Mouse (Mus musculus): ENCODE measurements around the gene Pira2.
"Not testable (repeated sequence)": the region's sequence is repeated elsewhere in the genome, so short reads cannot be mapped to it uniquely, and the experiment has no call there.

Pira2 gene

GRCm38 (mm10) chr7:3844951-3845350 lies at the start of gene Pira2:
Pira2 (minus strand) TSS chr7:3845051.
- DNase-seq (ENCODE audit: low read depth, low spot score), result not testable (repeated sequence)

DNA sequence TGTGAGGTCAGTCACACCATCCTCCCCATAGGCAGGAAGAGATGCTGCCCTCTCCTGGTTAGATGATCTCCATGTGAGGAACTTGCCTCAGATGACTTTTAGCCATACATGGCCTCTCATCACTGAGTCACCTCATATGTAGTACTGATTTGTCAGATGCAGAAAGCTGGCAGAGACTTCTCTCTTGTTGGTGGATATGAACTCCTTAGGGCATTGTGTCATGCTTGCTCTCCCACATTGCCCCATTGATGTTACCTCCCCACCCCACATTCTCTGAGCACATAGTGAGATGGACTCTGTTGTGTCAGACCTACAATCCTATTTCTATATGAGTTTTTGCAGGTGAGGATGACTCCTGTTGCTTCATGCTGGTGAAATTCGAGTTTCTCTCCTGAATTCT lies 30.2 kb upstream of the Pira2 start:
- not testable (repeated sequence) for DNase-seq (ENCODE audit: low read depth, low spot score)

- DNase-seq (ENCODE audit: low read depth, low spot score), result not testable (repeated sequence)
Measured at GRCm38 (mm10) chr7:3837854-3838253, 7.0 kb downstream of the Pira2 start.

DNA sequence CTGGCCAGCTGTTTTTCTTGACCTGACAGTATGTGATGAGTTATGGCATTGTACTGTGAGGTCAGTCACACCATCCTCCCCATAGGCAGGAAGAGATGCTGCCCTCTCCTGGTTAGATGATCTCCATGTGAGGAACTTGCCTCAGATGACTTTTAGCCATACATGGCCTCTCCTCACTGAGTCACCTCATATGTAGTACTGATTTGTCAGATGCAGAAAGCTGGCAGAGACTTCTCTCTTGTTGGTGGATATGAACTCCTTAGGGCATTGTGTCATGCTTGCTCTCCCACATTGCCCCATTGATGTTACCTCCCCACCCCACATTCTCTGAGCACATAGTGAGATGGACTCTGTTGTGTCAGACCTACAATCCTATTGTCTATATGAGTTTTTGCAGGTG lies 14.2 kb downstream of the Pira2 start:
- not testable (repeated sequence) for DNase-seq (ENCODE audit: low read depth, low spot score)

GRCm38 (mm10) chr7:3825599-3825998 lies 19.3 kb downstream of the Pira2 start, which contains the start of gene Gm15448:
Gm15448 (minus strand) TSS chr7:3825687.
- DNase-seq (ENCODE audit: low read depth, low spot score), result not testable (repeated sequence)

DNA sequence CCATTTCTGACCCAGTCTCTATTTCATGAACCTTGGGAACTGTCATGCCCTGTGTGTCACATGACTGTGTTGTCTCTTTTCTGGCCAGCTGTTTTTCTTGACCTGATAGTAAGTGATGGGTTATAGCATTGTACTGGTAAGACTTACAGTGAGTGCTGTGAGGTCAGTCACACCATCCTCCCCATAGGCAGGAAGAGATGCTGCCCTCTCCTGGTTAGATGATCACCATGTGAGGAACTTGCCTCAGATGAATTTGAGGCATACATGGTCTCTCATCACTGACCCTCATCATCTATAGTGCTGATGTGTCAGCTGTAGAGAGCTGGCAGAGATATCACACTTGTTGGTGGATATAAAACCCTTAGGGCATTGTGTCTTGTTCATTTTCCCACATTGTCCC lies 32.9 kb downstream of the Pira2 start:
- not testable (repeated sequence) for DNase-seq (ENCODE audit: low read depth, low spot score)

DNA sequence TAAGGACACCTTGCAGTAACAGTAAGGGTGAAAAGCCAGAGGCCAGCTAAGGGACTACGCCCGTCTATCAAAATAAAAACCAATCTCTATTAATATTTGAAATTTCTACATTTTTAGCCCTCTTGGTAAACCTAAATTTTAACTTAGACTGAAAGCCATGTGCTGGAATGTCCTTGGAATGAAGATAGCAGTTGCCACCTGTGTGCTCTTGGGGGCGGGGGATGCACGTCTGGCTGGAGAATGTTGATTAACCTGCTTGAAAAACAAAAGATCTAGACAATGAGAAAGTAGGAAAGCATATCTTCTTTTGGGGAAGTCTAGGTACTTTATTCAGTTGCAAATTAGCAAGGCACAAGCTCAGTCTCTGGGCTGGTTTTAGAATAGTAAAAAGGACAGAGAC lies 41.9 kb downstream of the Pira2 start:
- DNase-seq (ENCODE audit: low read depth, low spot score), result not testable (repeated sequence)

DNA sequence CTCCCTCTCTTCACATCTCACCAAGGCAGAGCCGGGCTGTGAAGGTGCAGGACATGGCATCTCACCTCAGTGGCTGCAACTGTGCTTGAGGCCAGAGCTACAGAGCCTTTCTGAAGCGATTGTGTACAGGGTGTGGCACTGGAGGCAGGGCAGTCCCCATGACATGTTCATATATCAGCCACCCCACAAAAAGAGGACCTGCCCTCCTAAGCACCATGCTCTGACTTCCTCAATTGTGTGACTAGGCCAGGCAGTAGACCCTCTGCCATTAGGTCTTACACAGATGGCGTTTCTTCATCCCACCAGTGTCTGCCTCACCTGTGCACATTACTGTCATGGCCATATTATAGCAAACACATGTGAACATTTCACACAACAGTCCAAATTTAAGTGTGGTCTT lies 44.9 kb downstream of the Pira2 start:
- not testable (repeated sequence) for DNase-seq (ENCODE audit: low read depth, low spot score)

DNA sequence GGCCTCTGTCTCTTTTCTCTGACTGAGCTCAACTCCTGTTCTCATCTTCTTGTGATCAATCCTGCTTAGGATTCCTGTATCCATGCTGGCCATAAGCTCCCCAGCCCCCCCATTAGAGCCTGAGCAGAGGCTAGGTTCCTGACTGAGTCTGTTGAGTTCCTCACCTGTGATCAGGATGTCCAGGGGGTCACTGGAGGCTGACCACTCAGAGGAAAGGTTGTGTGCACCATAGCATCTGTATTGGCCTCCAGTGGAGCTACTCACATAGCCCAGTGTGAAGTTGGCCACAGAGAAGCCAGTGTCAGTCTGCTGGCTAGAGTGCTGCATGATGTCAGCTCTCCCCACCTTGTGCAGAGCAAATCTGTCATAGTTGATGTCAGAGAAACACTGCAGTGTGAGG lies 48.6 kb downstream of the Pira2 start:
- not testable (repeated sequence) for DNase-seq (ENCODE audit: low read depth, low spot score)

Data from ZHBTc4 (cell line).